ENCODE assay signal across 8 mouse cellular contexts in genomic region chr7:38141747-38142545, GRCm38 (mm10). TPM values are rescaled to one million over a fixed set of nuclear protein-coding genes. Genes with fewer than 3 reads are reported as not detected.
DNase-seq lines count a peak whose midpoint lies in the region; ATAC-seq lines count a peak whose summit lies in the region.

No protein-coding gene starts in this region.

- DNase-seq in 416B (ENCODE audit: low read depth): peak; percentile 82
- peak; percentile 90 for DNase-seq in adrenal gland, postnatal 14 days
- peak; percentile 91 for DNase-seq in embryonic facial prominence, embryonic 10.5 days (ENCODE audit: low spot score)
- DNase-seq in kidney, adult 9 months: peak; percentile 88
- peak; percentile 29 to 69 for DNase-seq in monocyte, adult 2 months (ENCODE audit: low read depth in 1 of 2, low spot score in 2 of 2)
- DNase-seq in spleen, postnatal 14 days (ENCODE audit: low spot score in 2 of 2): peak; percentile 64 to 81

- ATAC-seq in granulocyte monocyte progenitor cell, adult 5-6 weeks (replicated peaks; ENCODE audit: poor library complexity, severe bottlenecking): peak; percentile 93
- peak; percentile 62 for ATAC-seq in limb, embryonic 13.5 days (ENCODE audit: low FRiP score, low read depth)

- H3K4me2 ChIP-seq in limb, embryonic 13.5 days (replicated peaks): no peak overlapping the region

- no peak overlapping the region for H3K4me3 ChIP-seq in embryonic facial prominence, embryonic 10.5 days
- H3K4me3 ChIP-seq in limb, embryonic 13.5 days: no peak overlapping the region

- H3K4me1 ChIP-seq in embryonic facial prominence, embryonic 10.5 days: peaks cover 11% of the 10 kb centered on the region; the same call in 1 of the 2 replicates
- 0 out of 2 replicates have a peak, but pooled peaks cover 6% of the 10 kb centered on the region for H3K4me1 ChIP-seq in limb, embryonic 13.5 days

- WGBS in embryonic facial prominence, embryonic 10.5 days: 59% methylated on average over 13 of the region's 13 CpGs
- 68% methylated on average over 13 of the region's 13 CpGs for WGBS in limb, embryonic 13.5 days

- H3K36me3 ChIP-seq in embryonic facial prominence, embryonic 10.5 days (replicated peaks): no peaks in the 10 kb centered on the region
- no peaks in the 10 kb centered on the region for H3K36me3 ChIP-seq in limb, embryonic 13.5 days

- no peaks in the 10 kb centered on the region for H3K9me3 ChIP-seq in embryonic facial prominence, embryonic 10.5 days
- no peaks in the 10 kb centered on the region for H3K9me3 ChIP-seq in limb, embryonic 13.5 days

- H3K27ac ChIP-seq in embryonic facial prominence, embryonic 10.5 days (replicated peaks): no peak overlapping the region
- no peak overlapping the region for H3K27ac ChIP-seq in limb, embryonic 13.5 days

- H3K27me3 ChIP-seq in embryonic facial prominence, embryonic 10.5 days (replicated peaks; ENCODE audit: low read depth, poor library complexity, severe bottlenecking): no peaks in the 10 kb centered on the region
- no peaks in the 10 kb centered on the region for H3K27me3 ChIP-seq in limb, embryonic 13.5 days

- no peak overlapping the region for H3K9ac ChIP-seq in limb, embryonic 13.5 days

RNA-seq across cellular contexts. Expression of gene Ccne1, which starts 34.6 kb away (rescaled TPM):
- total RNA-seq in adrenal gland, postnatal 14 days (2021): 10.6 and 10.8 TPM in 2 replicates
- 130 and 134 TPM in 2 replicates for polyA plus RNA-seq in embryonic facial prominence, embryonic 10.5 days (2016; fragmentation: Nextera tagmentation; extraction: Ambion mirVana)
- 22.4 and 23.1 TPM in 2 replicates for total RNA-seq in granulocyte monocyte progenitor cell, adult 5-6 weeks (2014; fragmentation: Nextera tagmentation)
- total RNA-seq in granulocyte monocyte progenitor cell, adult 5-6 weeks (2017): 20.9 and 25.7 TPM in 2 replicates
- 76.3 and 77.5 TPM in 2 replicates for polyA plus RNA-seq in limb, embryonic 13.5 days (2015; fragmentation: Nextera tagmentation; extraction: Ambion mirVana)

RNA-seq across cellular contexts. Expression of gene 1600014C10Rik, which starts 41.1 kb away (rescaled TPM):
- total RNA-seq in adrenal gland, postnatal 14 days (2021): 36.1 and 50.2 TPM in 2 replicates
- 15.5 and 17.4 TPM in 2 replicates for polyA plus RNA-seq in embryonic facial prominence, embryonic 10.5 days (2016; fragmentation: Nextera tagmentation; extraction: Ambion mirVana)
- total RNA-seq in granulocyte monocyte progenitor cell, adult 5-6 weeks (2014; fragmentation: Nextera tagmentation): 31.3 and 39.0 TPM in 2 replicates
- 23.6 and 31.1 TPM in 2 replicates for total RNA-seq in granulocyte monocyte progenitor cell, adult 5-6 weeks (2017)
- polyA plus RNA-seq in limb, embryonic 13.5 days (2015; fragmentation: Nextera tagmentation; extraction: Ambion mirVana): 18.3 and 19.8 TPM in 2 replicates
